Mouse (Mus musculus): Measurements from ENCODE around the gene Mfsd4b5.
A peak's percentile ranks its signal among the peaks of the same experiment; 100 is the strongest.
"Not testable (repeated sequence)": the region's sequence is repeated elsewhere in the genome, so short reads cannot be mapped to it uniquely, and the experiment has no call there.

The Mfsd4b5 gene

DNA sequence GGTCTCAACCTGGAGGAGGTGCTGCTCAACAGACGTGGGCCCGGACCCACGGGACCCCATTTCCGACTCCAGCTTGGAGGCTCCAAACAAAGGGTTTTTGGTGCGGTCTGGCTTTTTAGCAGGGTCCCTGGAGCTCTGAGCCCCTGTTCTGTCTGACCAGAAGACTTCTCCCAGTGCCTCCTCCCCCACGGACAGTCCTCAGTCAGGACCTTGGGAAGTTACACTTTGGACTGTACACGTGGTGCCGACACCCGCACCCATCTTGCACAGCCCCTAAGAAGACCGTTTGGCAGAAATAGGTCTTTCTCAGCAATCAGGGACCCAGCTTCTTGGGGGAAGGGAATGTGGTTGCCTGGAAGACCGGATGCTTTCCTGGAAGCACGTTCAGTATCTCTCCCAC lies at the start of gene Mfsd4b5:
Gene Mfsd4b5, minus strand, starts transcription at position 181 of the 400 bp plus-strand sequence.
- no peak for DNase-seq (ENCODE audit: extremely low read depth, low read depth, low spot score)

- no peak for DNase-seq (ENCODE audit: extremely low read depth, low read depth, low spot score)
Measured at GRCm38 (mm10) chr10:40034956-40035355, 48.5 kb upstream of the Mfsd4b5 start.

- peak; percentile 58 for DNase-seq (ENCODE audit: extremely low read depth, low read depth, low spot score)
Measured at GRCm38 (mm10) chr10:40032897-40033296, 46.5 kb upstream of the Mfsd4b5 start.

- DNase-seq (ENCODE audit: extremely low read depth, low read depth, low spot score), result no peak
Measured at GRCm38 (mm10) chr10:40030716-40031115, 44.3 kb upstream of the Mfsd4b5 start.

DNA sequence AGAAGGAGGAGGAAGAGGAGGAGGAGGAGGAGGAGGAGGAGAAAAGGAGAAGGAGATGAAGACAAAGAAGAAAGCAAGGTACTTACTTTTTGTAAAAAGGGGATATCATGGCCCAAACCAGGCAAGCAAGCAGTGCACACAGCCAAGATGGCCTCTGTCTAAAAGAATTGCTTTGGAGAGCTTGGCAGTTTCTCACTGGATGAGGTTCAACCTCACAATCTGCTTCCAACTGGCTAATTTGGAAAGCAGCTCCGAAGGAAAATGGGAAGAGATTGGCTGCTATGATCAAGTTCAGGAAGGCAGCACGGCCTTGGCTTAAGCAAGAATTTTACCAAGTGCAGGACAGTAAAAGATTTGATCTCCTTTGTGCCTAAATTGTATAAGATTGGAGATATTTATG lies 43.2 kb upstream of the Mfsd4b5 start:
- DNase-seq (ENCODE audit: extremely low read depth, low read depth, low spot score), result no peak

- no peak for DNase-seq (ENCODE audit: extremely low read depth, low read depth, low spot score)
Measured at GRCm38 (mm10) chr10:40028091-40028490, 41.6 kb upstream of the Mfsd4b5 start.

DNA sequence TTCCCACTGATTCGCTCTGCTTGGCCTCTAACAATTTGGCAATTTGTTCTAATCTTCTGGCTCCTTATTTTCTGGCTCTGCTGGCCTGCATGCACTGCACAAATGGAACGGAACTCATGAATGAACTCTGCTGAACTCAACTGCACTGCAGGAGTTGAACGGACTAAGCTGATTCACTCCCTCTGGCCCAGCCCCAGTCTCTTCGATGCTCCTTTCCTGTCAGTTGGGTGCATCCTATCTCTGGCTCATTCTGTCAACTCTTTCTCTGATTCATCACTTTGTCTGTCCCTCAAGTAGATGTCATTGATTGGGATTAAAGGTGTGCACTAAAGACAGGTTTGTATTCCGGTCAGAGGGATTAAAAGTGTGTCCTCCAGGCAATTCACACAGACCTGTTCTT lies 40.1 kb upstream of the Mfsd4b5 start:
- DNase-seq (ENCODE audit: extremely low read depth, low read depth, low spot score), result no peak

DNA sequence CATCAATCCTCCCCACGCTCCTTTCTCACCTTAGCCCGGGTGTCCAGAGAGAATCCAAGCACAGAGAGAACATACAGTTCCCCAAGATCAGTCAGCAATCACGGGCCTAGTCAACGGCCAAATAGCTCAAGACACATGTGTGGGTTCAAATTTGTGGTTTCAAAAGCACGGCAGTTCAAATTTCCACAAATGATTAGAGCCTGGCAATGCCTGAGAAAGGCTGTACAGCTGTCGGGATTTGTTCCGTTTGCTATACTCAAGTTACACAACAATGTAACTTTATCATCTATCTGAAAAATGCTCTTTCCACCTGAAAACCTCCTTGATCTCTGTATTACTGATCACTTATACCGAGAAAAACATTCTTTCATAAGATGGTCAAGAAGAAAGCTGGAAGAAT lies 39.1 kb upstream of the Mfsd4b5 start:
- DNase-seq (ENCODE audit: extremely low read depth, low read depth, low spot score), result no peak

DNA sequence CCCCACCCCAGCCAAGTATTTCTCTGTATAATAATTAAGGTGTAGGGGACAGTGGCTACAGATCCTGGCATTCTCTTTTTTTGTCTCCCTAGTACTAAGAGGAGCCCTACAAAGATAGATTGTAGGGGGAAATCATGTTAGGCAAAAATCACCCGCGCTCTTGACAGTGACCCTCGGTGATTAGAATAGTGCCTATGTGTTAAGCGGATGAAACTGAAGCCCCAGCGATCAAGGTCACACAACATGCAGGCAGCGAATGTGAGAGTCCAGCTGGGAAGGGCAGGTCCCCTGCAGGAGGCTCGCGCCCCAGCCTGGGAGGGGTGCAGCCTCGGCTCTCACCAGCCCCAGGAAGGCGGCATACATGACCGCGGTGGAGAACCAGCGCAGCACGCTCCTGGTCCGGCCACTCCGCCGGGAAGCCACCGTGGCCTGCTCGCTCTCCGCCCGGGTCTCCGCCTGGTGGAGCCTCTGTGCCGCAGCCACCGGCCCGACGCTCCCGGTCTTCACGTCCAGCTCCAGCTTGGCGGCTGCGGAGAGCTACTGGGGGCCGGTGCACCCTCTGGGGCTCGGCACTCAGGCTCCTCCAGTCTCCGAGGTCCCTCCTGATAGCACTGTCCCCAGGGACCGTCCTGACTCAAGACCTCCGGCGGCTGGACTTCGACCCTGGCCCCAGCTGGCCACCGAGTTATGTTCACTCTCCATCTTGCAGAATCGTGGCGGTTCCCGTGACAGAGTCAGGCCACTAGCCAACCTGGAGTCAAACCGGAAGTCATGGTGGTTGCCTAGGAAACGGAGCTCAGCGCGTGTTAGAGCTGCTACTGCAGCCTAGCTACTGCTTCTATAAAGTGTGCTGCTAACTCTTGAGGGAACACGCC lies 38.3 kb upstream of the Mfsd4b5 start, which contains the start of gene Mfsd4b1:
Gene Mfsd4b1, minus strand, starts transcription at position 715 of the 875 bp plus-strand sequence.
- no peak for DNase-seq (ENCODE audit: extremely low read depth, low read depth, low spot score)

DNA sequence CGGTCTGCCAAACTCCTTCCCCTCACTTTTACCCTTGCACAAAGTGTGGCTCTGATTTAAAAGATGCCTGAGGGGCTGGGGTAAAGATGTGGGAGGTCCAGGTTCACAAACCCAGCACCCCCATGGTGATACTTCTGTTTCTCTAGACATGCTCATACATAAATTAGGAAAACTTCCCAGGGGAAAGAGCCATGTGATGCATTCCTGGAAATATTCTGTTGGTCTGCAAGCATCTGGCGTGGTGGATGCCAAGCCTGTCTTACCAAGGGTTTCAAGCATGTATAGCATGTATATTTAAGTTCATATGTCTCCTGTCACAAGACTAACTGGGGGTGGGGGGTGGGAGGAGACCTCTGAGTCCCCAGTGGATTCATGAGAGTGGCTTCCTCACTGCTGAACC lies 34.0 kb upstream of the Mfsd4b5 start:
- DNase-seq (ENCODE audit: extremely low read depth, low read depth, low spot score), result no peak

- no peak for DNase-seq (ENCODE audit: extremely low read depth, low read depth, low spot score)
Measured at GRCm38 (mm10) chr10:40019492-40019891, 33.0 kb upstream of the Mfsd4b5 start.

DNA sequence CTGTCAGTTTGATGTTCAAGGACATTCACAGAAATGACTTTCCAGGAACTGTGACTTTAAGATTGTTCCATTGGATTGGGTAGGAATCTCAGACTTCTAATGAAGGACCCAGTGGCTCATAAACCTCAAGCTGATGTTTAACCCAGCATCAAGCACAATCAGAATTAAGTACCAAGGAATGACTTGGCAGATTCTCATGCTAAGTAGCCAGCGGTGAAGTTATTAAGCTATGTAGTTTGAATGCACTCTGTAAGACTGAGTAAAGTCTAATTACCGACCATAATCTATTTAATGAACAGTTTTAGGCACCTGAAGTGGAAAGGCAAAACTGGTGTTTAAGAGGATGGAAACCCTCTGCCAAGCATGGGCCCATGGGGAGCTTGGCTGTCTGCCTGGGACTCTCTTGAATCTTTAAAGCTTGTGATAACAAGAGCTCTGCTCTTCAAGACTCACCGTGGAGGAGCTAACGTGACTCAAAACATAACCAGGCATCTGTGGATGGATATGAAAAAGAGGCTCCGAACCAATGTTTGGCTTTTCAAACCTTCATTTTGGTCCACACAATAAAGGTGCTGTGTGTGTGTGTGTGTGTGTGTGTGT lies 31.9 kb upstream of the Mfsd4b5 start:
- no peak for DNase-seq (ENCODE audit: extremely low read depth, low read depth, low spot score)

- no peak for DNase-seq (ENCODE audit: extremely low read depth, low read depth, low spot score)
Measured at GRCm38 (mm10) chr10:40009591-40009990, 23.1 kb upstream of the Mfsd4b5 start.

GRCm38 (mm10) chr10:40008847-40009246 lies 22.4 kb upstream of the Mfsd4b5 start:
- not testable (repeated sequence) for DNase-seq (ENCODE audit: extremely low read depth, low read depth, low spot score)

GRCm38 (mm10) chr10:40007953-40008352 lies 21.5 kb upstream of the Mfsd4b5 start:
- DNase-seq (ENCODE audit: extremely low read depth, low read depth, low spot score), result no peak

GRCm38 (mm10) chr10:40006963-40007362 lies 20.5 kb upstream of the Mfsd4b5 start:
- no peak for DNase-seq (ENCODE audit: extremely low read depth, low read depth, low spot score)

GRCm38 (mm10) chr10:40000746-40001145 lies 14.3 kb upstream of the Mfsd4b5 start:
- peak; percentile 90 for DNase-seq (ENCODE audit: extremely low read depth, low read depth, low spot score)

DNA sequence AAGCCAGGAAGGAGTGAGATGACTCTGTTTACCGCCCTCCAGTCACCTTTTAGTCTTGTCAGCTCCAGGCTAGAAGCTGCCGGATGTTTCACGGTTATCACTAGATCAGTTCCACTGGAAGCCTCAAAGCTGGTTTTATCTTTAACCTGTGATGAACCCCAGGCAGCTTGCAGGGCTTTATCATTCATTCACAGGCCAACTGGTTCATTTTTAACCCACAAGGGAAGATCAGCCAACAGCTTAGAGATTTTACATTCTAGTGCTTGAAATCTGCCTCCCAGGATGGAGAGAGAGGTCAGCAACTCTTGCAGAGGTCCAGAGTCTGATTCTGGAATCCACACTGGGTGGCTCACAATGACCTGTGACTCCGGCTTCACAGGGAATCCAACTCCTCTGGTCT lies 4.7 kb upstream of the Mfsd4b5 start:
- DNase-seq (ENCODE audit: extremely low read depth, low read depth, low spot score), result no peak

GRCm38 (mm10) chr10:39982604-39983003 lies 3.8 kb downstream of the Mfsd4b5 start:
- no peak for DNase-seq (ENCODE audit: extremely low read depth, low read depth, low spot score)

GRCm38 (mm10) chr10:39978231-39978630 lies 8.2 kb downstream of the Mfsd4b5 start:
- no peak for DNase-seq (ENCODE audit: extremely low read depth, low read depth, low spot score)

DNA sequence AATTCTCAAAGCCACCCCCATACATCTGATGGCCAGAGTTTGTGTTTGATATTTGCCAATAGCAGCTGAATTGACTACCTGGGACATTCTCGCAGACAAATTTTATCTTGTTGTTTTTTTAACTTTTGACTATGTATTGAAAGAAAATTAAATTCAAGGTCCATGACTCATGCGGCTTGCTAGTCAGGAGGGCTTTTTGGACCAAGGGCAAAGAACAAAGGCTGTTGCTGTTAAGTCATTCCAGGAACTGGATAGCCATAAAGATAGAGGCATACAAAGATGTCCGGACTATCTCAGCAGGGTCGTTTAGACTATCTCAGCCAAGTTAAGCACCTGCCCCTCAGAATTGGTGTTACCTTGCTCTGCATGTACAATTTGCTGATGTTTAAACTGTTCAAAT lies 9.1 kb downstream of the Mfsd4b5 start:
- no peak for DNase-seq (ENCODE audit: extremely low read depth, low read depth, low spot score)

- no peak for DNase-seq (ENCODE audit: extremely low read depth, low read depth, low spot score)
Measured at GRCm38 (mm10) chr10:39975771-39976170, 10.7 kb downstream of the Mfsd4b5 start.

All from fat pad, adult 2 months (tissue).